Mouse (Mus musculus) ovary, postnatal 36 days (tissue): ENCODE data around the gene Cyp2d34.

Experiments used
- DNase-seq: peaks from one replicate; pipeline ENCODE4 v3.0.0; 2022; ENCODE audit warnings: low spot score, mixed read lengths

The Cyp2d34 gene

GRCm38 (mm10) chr15:82620531-82621202, at the start of gene Cyp2d34:
TSS of gene Cyp2d34 (minus strand) at chr15:82620946.
- DNase-seq, result no peak

GRCm38 (mm10) chr15:82656346-82656745, 35.6 kb upstream of the Cyp2d34 start:
- DNase-seq, result no peak

- DNase-seq, result no peak
Measured at GRCm38 (mm10) chr15:82644371-82644770, 23.6 kb upstream of the Cyp2d34 start.

GRCm38 (mm10) chr15:82643771-82644170, 23.0 kb upstream of the Cyp2d34 start:
- DNase-seq, result no peak

GRCm38 (mm10) chr15:82642771-82643170, 22.0 kb upstream of the Cyp2d34 start:
- no peak for DNase-seq

- DNase-seq, result no peak
Measured at GRCm38 (mm10) chr15:82641921-82642320, 21.2 kb upstream of the Cyp2d34 start.

GRCm38 (mm10) chr15:82641390-82641789, 20.6 kb upstream of the Cyp2d34 start:
- DNase-seq, result no peak

GRCm38 (mm10) chr15:82640201-82640600, 19.5 kb upstream of the Cyp2d34 start:
- no peak for DNase-seq

GRCm38 (mm10) chr15:82637130-82638075, 16.7 kb upstream of the Cyp2d34 start:
- no peak for DNase-seq

GRCm38 (mm10) chr15:82634976-82635375, 14.2 kb upstream of the Cyp2d34 start:
- DNase-seq, result no peak

GRCm38 (mm10) chr15:82621993-82622392, 1.2 kb upstream of the Cyp2d34 start:
- no peak for DNase-seq

- no peak for DNase-seq
Measured at GRCm38 (mm10) chr15:82618362-82619020, 2.3 kb downstream of the Cyp2d34 start.

GRCm38 (mm10) chr15:82582621-82583020, 38.1 kb downstream of the Cyp2d34 start:
- DNase-seq, result no peak

GRCm38 (mm10) chr15:82579071-82579470, 41.7 kb downstream of the Cyp2d34 start:
- no peak for DNase-seq

- no peak for DNase-seq
Measured at GRCm38 (mm10) chr15:82572856-82573255, 47.9 kb downstream of the Cyp2d34 start.
